Mouse (Mus musculus) heart, adult 2 months (tissue): Measurements from ENCODE around the gene Myh3.

Source experiments
- CTCF ChIP-seq: fragments of 200-600 bp; IDR thresholded peaks from 2 replicates; pipeline ENCODE4 v1.8.1; 2022; ENCODE audit warnings: antibody characterized with exemption, mild to moderate bottlenecking, moderate library complexity
- POLR2A ChIP-seq: fragments of 200-500 bp; IDR thresholded peaks from 2 replicates; pipeline ENCODE4 v1.6.1; 2011; ENCODE audit warnings: mild to moderate bottlenecking, low read depth, low read length, control low read depth; ENCODE audit not compliant: insufficient read depth

DNA sequence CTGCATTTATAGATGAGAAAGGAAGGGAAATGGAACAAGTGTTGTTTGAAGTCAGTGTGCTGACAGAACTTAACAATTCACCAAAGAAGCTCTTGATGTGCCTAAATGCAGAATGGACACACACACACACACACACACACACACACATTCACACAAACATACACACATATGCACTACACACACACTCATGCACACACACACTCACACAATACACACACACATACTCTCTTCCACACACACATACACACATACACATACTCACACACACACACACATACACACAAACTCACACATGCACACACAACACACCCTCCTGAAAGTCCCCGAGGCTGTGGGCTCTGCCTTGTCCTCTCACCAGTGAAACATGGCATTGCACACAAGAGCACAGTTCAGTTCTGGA, 26.1 kb downstream of the Myh3 start:
- TF ChIP-seq POLR2A, result no peak
- no peak for TF ChIP-seq CTCF
